Mouse (Mus musculus): ENCODE measurements around the gene Etv3. TPM values are rescaled to one million over a fixed set of nuclear protein-coding genes. Genes with fewer than 3 reads are reported as not detected.

Etv3 gene
- total RNA-seq, 4 experiments from 2014 or later, result 24.1 to 26.8 (median 24.7) TPM

DNA sequence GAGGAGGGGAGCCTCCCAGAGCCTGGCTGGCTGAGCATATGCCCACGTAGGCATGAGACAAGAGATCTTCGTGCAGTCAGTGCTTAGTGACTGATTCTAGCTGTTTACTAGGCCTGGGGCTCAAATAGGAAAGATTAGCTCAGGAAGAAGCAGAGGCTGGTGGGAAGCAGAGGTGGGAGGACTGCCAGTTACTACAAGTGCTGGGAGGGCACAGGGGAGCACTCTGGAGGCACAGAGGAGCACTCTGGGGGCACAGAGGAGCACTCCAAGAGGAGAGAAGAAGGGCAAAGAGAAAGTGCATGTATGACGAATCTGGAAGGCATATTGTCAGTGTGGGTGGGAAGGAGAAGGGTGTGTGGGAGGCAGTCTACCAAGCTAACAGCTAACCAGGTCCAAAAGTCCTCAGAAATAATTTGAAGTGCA, 30.9 kb downstream of the Etv3 start:
- peak; percentile 18 to 64 for DNase-seq (ENCODE audit: low spot score in 2 of 2)

GRCm38 (mm10) chr3:87556668-87557278, 31.6 kb downstream of the Etv3 start:
- no peak for DNase-seq (ENCODE audit: low spot score in 2 of 2)

DNA sequence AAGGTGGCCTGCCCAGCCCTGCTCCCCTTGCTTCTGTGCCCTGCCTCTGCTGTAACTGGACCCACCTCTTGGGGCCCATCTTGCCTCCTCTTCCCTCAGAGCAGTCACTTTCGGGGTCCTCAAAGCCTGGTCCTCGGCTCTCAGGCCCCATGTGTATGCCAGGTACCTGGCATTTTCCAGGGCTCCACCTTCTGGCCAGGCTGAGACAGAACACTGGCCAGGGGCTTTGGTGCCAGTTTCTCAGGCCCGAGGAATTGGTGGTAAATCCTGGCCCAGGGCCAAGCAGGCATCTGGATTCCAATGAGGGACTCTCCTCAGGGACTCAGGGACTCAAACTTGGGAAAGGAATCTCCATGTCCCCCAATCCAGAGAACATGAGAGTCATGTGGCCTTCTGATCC, 34.9 kb downstream of the Etv3 start:
- DNase-seq (ENCODE audit: low spot score in 2 of 2), result no peak

GRCm38 (mm10) chr3:87561434-87561833, 36.2 kb downstream of the Etv3 start:
- no peak for DNase-seq (ENCODE audit: low spot score in 2 of 2)

DNA sequence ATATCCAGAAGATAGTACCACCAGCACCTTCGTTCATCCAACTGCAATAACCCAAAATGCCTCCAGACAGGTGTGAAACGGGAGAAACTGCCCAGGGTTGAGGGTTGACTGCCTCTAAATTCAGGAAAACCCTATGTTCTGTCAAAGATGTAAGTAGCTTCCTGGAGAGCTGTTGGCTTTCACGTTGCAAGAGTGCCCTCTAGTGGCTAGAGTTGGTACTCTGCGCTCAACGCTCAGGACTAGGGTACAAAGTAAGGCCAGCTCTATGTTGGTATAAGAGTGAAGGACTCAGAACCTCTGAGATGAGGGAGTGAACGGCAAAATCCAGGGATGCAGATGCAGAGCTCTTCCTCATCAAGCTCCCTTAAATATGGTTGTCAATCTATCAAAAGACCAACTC, 37.2 kb downstream of the Etv3 start:
- peak; percentile 79 to 87 for DNase-seq (ENCODE audit: low spot score in 2 of 2)

- DNase-seq (ENCODE audit: low spot score in 2 of 2), result no peak
These were observed 38.3 kb downstream of the Etv3 start for GRCm38 (mm10) chr3:87563466-87563865.

GRCm38 (mm10) chr3:87565623-87566022, 40.4 kb downstream of the Etv3 start:
- no peak for DNase-seq (ENCODE audit: low spot score in 2 of 2)

DNA sequence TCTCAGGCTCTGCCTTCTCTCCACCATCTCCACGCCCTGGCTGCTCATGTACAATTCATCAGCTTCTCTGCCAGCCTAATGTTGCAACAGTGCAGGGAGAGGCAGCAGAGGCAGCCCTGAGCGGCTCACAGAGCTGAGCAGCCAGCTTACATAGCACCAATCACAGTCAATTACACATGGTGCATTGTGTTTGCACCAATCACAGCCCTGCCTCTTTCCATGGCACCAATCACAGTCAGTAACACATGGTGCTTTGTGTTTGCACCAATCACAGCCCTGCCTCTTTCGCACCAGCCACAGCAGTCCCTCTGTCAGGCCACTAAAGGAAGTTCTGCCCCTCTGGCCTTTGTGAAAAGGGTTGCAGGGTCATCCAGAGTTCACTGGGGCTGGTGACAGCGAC, 40.9 kb downstream of the Etv3 start:
- peak; percentile 80 to 94 for DNase-seq (ENCODE audit: low spot score in 2 of 2)

- DNase-seq (ENCODE audit: low spot score in 2 of 2), result no peak
These were observed 42.3 kb downstream of the Etv3 start for GRCm38 (mm10) chr3:87567497-87567896.

DNA sequence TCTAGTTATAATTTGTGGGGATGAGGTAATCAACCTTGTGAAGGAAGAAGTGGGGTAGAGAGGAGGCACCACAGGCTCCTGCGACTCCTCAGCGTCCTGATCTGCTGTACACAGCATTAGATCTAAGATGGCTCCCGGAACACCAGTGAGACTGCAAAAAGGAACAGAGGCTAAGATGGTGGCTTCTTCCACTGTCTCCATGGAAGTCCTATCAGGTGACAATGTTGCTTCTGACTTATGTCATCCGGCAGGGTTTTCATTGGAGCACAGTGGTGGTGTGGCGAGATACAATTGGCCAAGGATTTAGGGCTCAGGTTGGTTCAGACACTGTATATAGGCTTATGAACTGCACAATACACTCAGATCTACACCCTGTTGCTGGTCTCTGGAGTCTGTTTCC, 43.5 kb downstream of the Etv3 start:
- no peak for DNase-seq (ENCODE audit: low spot score in 2 of 2)

- no peak for DNase-seq (ENCODE audit: low spot score in 2 of 2)
These were observed 50.6 kb downstream of the Etv3 start for GRCm38 (mm10) chr3:87575766-87576165.

DNA sequence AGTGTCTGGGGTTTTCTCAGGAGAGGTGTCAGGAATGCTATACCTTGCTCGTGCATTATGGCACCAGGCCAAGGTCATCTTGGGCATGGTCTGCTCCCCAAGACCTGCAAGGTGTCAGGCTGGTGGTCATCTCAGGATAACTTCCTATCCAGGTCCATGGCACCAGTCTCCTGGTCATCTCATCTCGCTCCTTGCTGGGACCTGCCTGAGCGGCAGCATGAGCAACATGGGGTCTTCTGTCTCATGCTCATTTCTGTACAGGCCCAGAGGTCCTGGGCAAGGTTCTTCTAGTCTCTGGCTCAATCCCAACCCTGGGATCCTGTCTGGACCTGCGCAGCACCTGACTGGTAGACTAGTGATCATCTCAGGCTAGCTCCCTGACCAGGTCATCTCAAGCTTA, 57.1 kb downstream of the Etv3 start:
- no peak for DNase-seq (ENCODE audit: low spot score in 2 of 2)

Other genes with a start within 250 kb of the Etv3 start
- gene Cd5l, start 167.5 kb upstream of the Etv3 start, total RNA-seq (2022), result not detected
- gene Fcrl1, start 149.0 kb upstream of the Etv3 start, total RNA-seq (2022), result under 1 TPM in 2 of 4 experiments, not detected in 2; 0.37 to 0.49 TPM
- gene Fcrl5, start 89.6 kb upstream of the Etv3 start, total RNA-seq (2022), result not detected
- 10 to 100 TPM; 49.1 to 60.9 (median 52.4) TPM for gene Arhgef11, start 92.2 kb downstream of the Etv3 start, total RNA-seq (2022)
- 1 to 10 TPM in 2 of 4 experiments, under 1 TPM in 2; 0.57 to 2.5 (median 1.3) TPM for gene Lrrc71, start 223.2 kb downstream of the Etv3 start, total RNA-seq (2022)

Measured in left cerebral cortex, adult 8-10 months (tissue).